Mouse (Mus musculus) ES-Bruce4 (cell line): ENCODE measurements at regions not wholly inside any gene's neighbourhood (a gene's known extent, or its start where the extent isn't known, plus 50 kb on each side); places are given as distances from the start of the nearest gene placed in this dataset.

Experiments
- CTCF ChIP-seq: IDR thresholded peaks from one replicate; pipeline ENCODE4 v1.8.1; 2011; ENCODE audit warnings: low read depth, low read length
- EP300 ChIP-seq: IDR thresholded peaks from 2 replicates; pipeline ENCODE4 v1.6.1; 2011; ENCODE audit warnings: low read depth, low read length; ENCODE audit not compliant: insufficient read depth
- POLR2A ChIP-seq: IDR thresholded peaks from one replicate; pipeline ENCODE4 v1.8.1; 2011; ENCODE audit warnings: low read length; ENCODE audit not compliant: insufficient read depth

DNA sequence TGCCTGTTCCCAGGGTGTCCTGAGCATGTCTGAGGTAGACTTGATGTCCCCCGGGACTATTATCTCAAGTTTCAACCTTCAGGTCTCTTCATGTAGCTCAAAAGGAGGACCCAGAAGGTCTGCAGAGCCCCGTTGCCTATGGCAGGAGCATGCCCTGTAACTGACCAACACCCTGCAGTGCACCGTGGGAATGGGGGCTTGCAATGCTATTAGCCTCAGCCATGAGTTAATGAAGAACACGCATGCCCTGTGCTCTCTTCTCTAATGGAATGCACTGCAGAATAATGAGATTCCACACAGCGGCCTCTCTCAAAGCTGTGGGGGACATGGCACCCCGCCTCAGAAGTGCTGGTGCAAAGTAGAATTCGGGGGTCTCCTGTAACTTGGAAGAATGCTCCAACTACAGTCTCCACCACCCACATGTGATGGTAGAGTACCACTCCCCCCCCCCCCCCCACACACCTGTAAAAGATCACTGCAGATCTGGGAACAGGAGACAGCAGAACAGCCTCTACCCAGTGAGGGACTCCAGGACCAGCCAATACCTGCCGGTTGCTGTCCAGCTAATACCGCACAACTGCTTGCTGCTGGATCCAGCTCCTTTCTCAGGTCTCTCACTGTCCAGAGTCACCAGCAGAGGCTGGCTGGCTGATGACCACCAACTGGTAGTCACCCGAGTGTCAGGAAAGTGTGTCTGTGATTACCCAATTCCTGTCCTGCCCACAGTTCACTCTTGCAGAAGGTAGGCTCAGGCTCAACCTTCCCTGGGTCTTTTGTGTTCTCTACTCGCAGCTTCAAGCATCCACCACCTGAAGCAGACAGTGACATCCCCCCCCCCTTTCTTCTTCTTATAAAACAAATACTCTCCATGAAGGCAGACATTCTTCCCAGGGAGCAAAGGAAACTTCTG lies 255.4 kb upstream of the Dio3 start:
- no peak for TF ChIP-seq POLR2A
- no peak for TF ChIP-seq CTCF
- TF ChIP-seq EP300 = no peak
